Mouse (Mus musculus) MEL (cell line): ENCODE data around the gene Gna11. TPM values are rescaled to one million over a fixed set of nuclear protein-coding genes. Genes with fewer than 3 reads are reported as not detected.

ENCODE experiments used
- DNase-seq: peaks from one replicate; pipeline ENCODE4 v3.0.0; 2011; ENCODE audit warnings: low read depth, low spot score
- H3K27ac ChIP-seq: 2 replicates; pipeline ENCODE4 v1.5.1; 2012; ENCODE audit warnings: low read depth, mild to moderate bottlenecking, control low read depth, low read length, moderate library complexity; ENCODE audit not compliant: control insufficient read depth
- H3K27me3 ChIP-seq, 2 experiments: fragments of 150-350 bp in 1 of 2; sonication (generic) in 1 of 2; 2 replicates each; pipeline ENCODE4 v1.6.1; 2012; ENCODE audit warnings: low read length in 2 of 2, mild to moderate bottlenecking in 2 of 2, improper control_type of control experiment in 1 of 2, moderate library complexity in 1 of 2; ENCODE audit not compliant: insufficient read depth in 2 of 2, control insufficient read depth in 1 of 2
- H3K36me3 ChIP-seq, 2 experiments: 2 replicates each; pipeline ENCODE4 v1.6.1; 2012 to 2014; ENCODE audit warnings: low read length in 2 of 2, improper control_type of control experiment in 1 of 2, inconsistent platforms in 1 of 2, mild to moderate bottlenecking in 1 of 2; ENCODE audit not compliant: insufficient read depth in 2 of 2, control insufficient read depth in 1 of 2
- H3K4me1 ChIP-seq, 2 experiments: fragments of 150-350 bp in 1 of 2; sonication (generic) in 1 of 2; 2 replicates each; pipeline ENCODE4 v1.6.1; 2012; ENCODE audit warnings: low read length in 2 of 2, improper control_type of control experiment in 1 of 2, mild to moderate bottlenecking in 1 of 2; ENCODE audit not compliant: insufficient read depth in 2 of 2, control insufficient read depth in 1 of 2
- H3K4me3 ChIP-seq, 2 experiments: fragments of 150-350 bp in 1 of 2; sonication (generic) in 1 of 2; 2 replicates each; pipeline ENCODE4 v1.5.1; 2012; ENCODE audit warnings: low read depth in 2 of 2, low read length in 2 of 2, mild to moderate bottlenecking in 2 of 2, moderate library complexity in 2 of 2, control low read depth in 1 of 2, improper control_type of control experiment in 1 of 2; ENCODE audit not compliant: control insufficient read depth in 1 of 2, insufficient read depth in 1 of 2
- H3K79me2 ChIP-seq: 2 replicates; pipeline ENCODE4 v1.6.1; 2012; ENCODE audit warnings: mild to moderate bottlenecking, low read length, moderate library complexity; ENCODE audit not compliant: control insufficient read depth, poor library complexity, insufficient read depth
- H3K9ac ChIP-seq: 2 replicates; pipeline ENCODE4 v1.6.1; 2012; ENCODE audit warnings: low read depth, mild to moderate bottlenecking, control low read depth, low read length, moderate library complexity; ENCODE audit not compliant: control insufficient read depth, poor library complexity, severe bottlenecking
- H3K9me3 ChIP-seq: fragments of 150-350 bp; sonication (generic); replicated peaks from 2 replicates; pipeline ENCODE4 v1.6.1; 2012; ENCODE audit warnings: mild to moderate bottlenecking, low read length, improper control_type of control experiment, moderate library complexity; ENCODE audit not compliant: insufficient read depth
- CHD2 ChIP-seq: IDR thresholded peaks from 2 replicates; pipeline ENCODE4 v1.6.1; 2011; ENCODE audit warnings: low read length, improper control_type of control experiment
- CTCF ChIP-seq, 3 experiments: IDR thresholded peaks in 2 of 3; conservative IDR thresholded peaks in 1 of 3; 2 replicates each; pipeline ENCODE4 v1.5.1; 2011 to 2012; ENCODE audit warnings: low read length in 3 of 3, low read depth in 2 of 3, mild to moderate bottlenecking in 2 of 3, improper control_type of control experiment in 1 of 3, inconsistent platforms in 1 of 3, mixed read lengths in 1 of 3, moderate library complexity in 1 of 3; ENCODE audit not compliant: control insufficient read depth in 1 of 3, insufficient read depth in 1 of 3, poor library complexity in 1 of 3, severe bottlenecking in 1 of 3
- E2F4 ChIP-seq: IDR thresholded peaks from 2 replicates; pipeline ENCODE4 v1.6.1; 2011; ENCODE audit warnings: low read depth, low read length, improper control_type of control experiment, borderline replicate concordance
- ELF1 ChIP-seq: IDR thresholded peaks from 2 replicates; pipeline ENCODE4 v1.6.1; 2014; ENCODE audit warnings: low read depth, mild to moderate bottlenecking, inconsistent platforms, low read length, improper control_type of control experiment, moderate library complexity
- EP300 ChIP-seq, 2 experiments: IDR thresholded peaks; 2 replicates each; pipeline ENCODE4 v1.6.1; 2011; ENCODE audit warnings: improper control_type of control experiment in 2 of 2, low read length in 2 of 2, low read depth in 1 of 2, mild to moderate bottlenecking in 1 of 2
- ETS1 ChIP-seq: IDR thresholded peaks from 2 replicates; pipeline ENCODE4 v1.6.1; 2012; ENCODE audit warnings: low read depth, mild to moderate bottlenecking, inconsistent platforms, low read length, improper control_type of control experiment, moderate library complexity
- GATA1 ChIP-seq: IDR thresholded peaks from 2 replicates; pipeline ENCODE4 v1.6.1; 2011; ENCODE audit warnings: low read depth, low read length, improper control_type of control experiment
- HCFC1 ChIP-seq: IDR thresholded peaks from 2 replicates; pipeline ENCODE4 v1.6.1; 2012; ENCODE audit warnings: low read depth, mild to moderate bottlenecking, inconsistent platforms, low read length, improper control_type of control experiment, moderate library complexity
- KAT2A ChIP-seq: conservative IDR thresholded peaks from 2 replicates; pipeline ENCODE4 v1.6.1; 2012; ENCODE audit warnings: low read depth, low read length, improper control_type of control experiment, inconsistent platforms
- MAFK ChIP-seq: IDR thresholded peaks from 2 replicates; pipeline ENCODE4 v1.6.1; 2011; ENCODE audit warnings: low read depth, mild to moderate bottlenecking, low read length, improper control_type of control experiment, borderline replicate concordance
- MAX ChIP-seq: IDR thresholded peaks from 2 replicates; pipeline ENCODE4 v1.6.1; 2011; ENCODE audit warnings: low read length, improper control_type of control experiment
- MYB ChIP-seq: IDR thresholded peaks from 2 replicates; pipeline ENCODE4 v1.6.1; 2011; ENCODE audit warnings: mild to moderate bottlenecking, low read depth, low read length, improper control_type of control experiment
- MYC ChIP-seq: IDR thresholded peaks from 2 replicates; pipeline ENCODE4 v1.6.1; 2011; ENCODE audit warnings: low read depth, mild to moderate bottlenecking, low read length, improper control_type of control experiment, moderate library complexity
- NRF1 ChIP-seq: IDR thresholded peaks from 2 replicates; pipeline ENCODE4 v1.6.1; 2014; ENCODE audit warnings: low read depth, mild to moderate bottlenecking, inconsistent platforms, low read length, improper control_type of control experiment, moderate library complexity; ENCODE audit not compliant: poor library complexity, insufficient read depth, severe bottlenecking
- POLR2A ChIP-seq, 2 experiments: IDR thresholded peaks; 2 replicates each; pipeline ENCODE4 v1.6.1; 2011 to 2012; ENCODE audit warnings: low read length in 2 of 2, mild to moderate bottlenecking in 2 of 2, control low read depth in 1 of 2, improper control_type of control experiment in 1 of 2, low read depth in 1 of 2, moderate library complexity in 1 of 2; ENCODE audit not compliant: control insufficient read depth in 1 of 2, insufficient read depth in 1 of 2, poor library complexity in 1 of 2
- POLR2AphosphoS2 ChIP-seq: IDR thresholded peaks from 2 replicates; pipeline ENCODE4 v1.6.1; 2011; ENCODE audit warnings: low read length, improper control_type of control experiment
- RCOR1 ChIP-seq: IDR thresholded peaks from 2 replicates; pipeline ENCODE4 v1.6.1; 2012; ENCODE audit warnings: low read depth, mild to moderate bottlenecking, inconsistent platforms, low read length, improper control_type of control experiment
- SIN3A ChIP-seq: IDR thresholded peaks from 2 replicates; pipeline ENCODE4 v1.6.1; 2012; ENCODE audit warnings: low read length, improper control_type of control experiment, inconsistent platforms
- SMC3 ChIP-seq: IDR thresholded peaks from 2 replicates; pipeline ENCODE4 v1.6.1; 2011; ENCODE audit warnings: low read depth, low read length, improper control_type of control experiment
- TAL1 ChIP-seq: IDR thresholded peaks from 2 replicates; pipeline ENCODE4 v1.6.1; 2012; ENCODE audit warnings: mild to moderate bottlenecking, inconsistent platforms, low read length, moderate library complexity, mixed read lengths
- TCF12 ChIP-seq: IDR thresholded peaks from 2 replicates; pipeline ENCODE4 v1.6.1; 2014; ENCODE audit warnings: low read depth, mild to moderate bottlenecking, inconsistent platforms, low read length, improper control_type of control experiment, moderate library complexity
- USF1 ChIP-seq: IDR thresholded peaks from 2 replicates; pipeline ENCODE4 v1.6.1; 2014; ENCODE audit warnings: low read depth, mild to moderate bottlenecking, inconsistent platforms, low read length, improper control_type of control experiment, moderate library complexity
- ZMIZ1 ChIP-seq: IDR thresholded peaks from 2 replicates; pipeline ENCODE4 v1.6.1; 2012; ENCODE audit warnings: low read depth, mild to moderate bottlenecking, inconsistent platforms, low read length, improper control_type of control experiment, moderate library complexity
- polyA plus RNA-seq, 2 experiments: library from polyadenylated mRNA; stranded (reverse) in 1 of 2; unstranded in 1 of 2; fragments of >175 nt in 1 of 2; fragments of >200 nt in 1 of 2; gene quantifications; 2 replicates each; pipeline versions ENCODE4 v1.2.1 to v1.2.4; 2012; ENCODE audit warnings: low replicate concordance in 2 of 2, low read depth in 1 of 2; ENCODE audit not compliant: insufficient read length in 2 of 2, insufficient read depth in 1 of 2, missing spikeins in 1 of 2
- total RNA-seq: library from RNA; depleted of rRNA; stranded (reverse); fragments of 300-350 nt; gene quantifications from 2 replicates; pipeline ENCODE4 v1.2.3, GENCODE M21; 2012

The Gna11 gene
- total and polyA plus RNA-seq, 3 experiments: 14.1 to 18.4 TPM; not detected in 1

GRCm38 (mm10) chr10:81489941-81490340 lies 55.0 kb downstream of the Gna11 start:
- no peaks in the 10 kb centered on the region for H3K27me3 ChIP-seq
- no peak overlapping the region for H3K27ac ChIP-seq
- no peak overlapping the region for H3K9ac ChIP-seq
- no peak for DNase-seq
- peaks cover 16% of the 10 kb centered on the region for H3K79me2 ChIP-seq
- H3K4me1 ChIP-seq: peaks cover 0 to 16% of the 10 kb centered on the region in 2 experiments; a peak in 2 of 4 replicates
- no peaks in the 10 kb centered on the region for H3K9me3 ChIP-seq
- peaks cover 0 to 5% of the 10 kb centered on the region in 2 experiments; a peak in 3 of 4 replicates for H3K36me3 ChIP-seq
- no peak overlapping the region for H3K4me3 ChIP-seq
- TF ChIP-seq GATA1: no peak
- TF ChIP-seq USF1: no peak
- TF ChIP-seq MYC: no peak
- TF ChIP-seq TAL1: no peak
- no peak for TF ChIP-seq ETS1
- TF ChIP-seq EP300 (IDR thresholded peaks at IDR 0.05; ENCODE audit: low read depth in 1 of 2, low read length in 2 of 2): no peak
- no peak for TF ChIP-seq E2F4
- TF ChIP-seq RCOR1: no peak
- no peak for TF ChIP-seq TCF12
- no peak for TF ChIP-seq CHD2
- TF ChIP-seq HCFC1: no peak
- no peak for TF ChIP-seq MYB

DNA sequence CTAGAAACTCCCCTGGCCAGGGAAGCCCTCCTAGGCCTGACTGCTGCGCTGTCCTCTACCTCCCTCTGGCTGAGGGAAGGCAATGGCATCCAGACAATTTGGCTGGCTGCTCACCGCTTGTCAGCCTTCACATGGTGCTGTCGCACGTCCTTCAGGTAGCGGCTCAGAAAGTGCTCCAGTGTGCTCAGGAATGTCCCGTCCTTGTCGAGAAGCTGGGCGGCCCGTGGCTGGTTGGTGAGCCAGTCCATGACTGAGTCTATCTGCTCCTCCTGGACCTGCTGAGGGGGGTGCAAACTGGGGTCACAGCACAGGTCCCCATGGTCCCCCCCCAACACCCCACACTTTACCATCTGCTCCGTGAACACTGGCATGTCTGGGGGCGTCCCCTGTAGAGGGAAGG lies 56.9 kb downstream of the Gna11 start:
- H3K36me3 ChIP-seq: no peaks in the 10 kb centered on the region; a peak in 1 of 4 replicates
- H3K9ac ChIP-seq: no peak overlapping the region

More for the DNA sequence above, 56.9 kb downstream of the Gna11 start:
- H3K4me3 ChIP-seq: no peak overlapping the region
- no peak for TF ChIP-seq NRF1
- TF ChIP-seq USF1: no peak
- TF ChIP-seq SMC3: no peak
- no peak for TF ChIP-seq POLR2A (IDR thresholded peaks at IDR 0.05; ENCODE audit: control insufficient read depth in 1 of 2, insufficient read depth in 1 of 2, low read depth in 1 of 2, low read length in 2 of 2, poor library complexity in 1 of 2)
- no peak for TF ChIP-seq EP300 (IDR thresholded peaks at IDR 0.05; ENCODE audit: low read depth in 1 of 2, low read length in 2 of 2)
- TF ChIP-seq ELF1: no peak
- no peak for TF ChIP-seq MAX
- TF ChIP-seq CTCF (IDR thresholded peaks at IDR 0.05 in 2 of 3, conservative IDR thresholded peaks at IDR 0.05 in 1 of 3; ENCODE audit: control insufficient read depth in 1 of 3, insufficient read depth in 1 of 3, low read depth in 2 of 3, low read length in 3 of 3, poor library complexity in 1 of 3, severe bottlenecking in 1 of 3): no peak
- TF ChIP-seq KAT2A: no peak
- TF ChIP-seq SIN3A: no peak
- TF ChIP-seq ZMIZ1: no peak
- no peak for TF ChIP-seq POLR2AphosphoS2
- TF ChIP-seq MAFK: no peak
- TF ChIP-seq CHD2: no peak
- TF ChIP-seq MYB: no peak
- TF ChIP-seq, all 39 proteins: peak for 0
- peaks cover 0 to 10% of the 10 kb centered on the region in 2 experiments; a peak in 2 of 4 replicates for H3K4me1 ChIP-seq
- H3K9me3 ChIP-seq: no peaks in the 10 kb centered on the region
- DNase-seq: no peak
- H3K27me3 ChIP-seq: no peaks in the 10 kb centered on the region
- no peak overlapping the region for H3K27ac ChIP-seq
- H3K79me2 ChIP-seq: no peaks in the 10 kb centered on the region
